Mouse (Mus musculus) hematopoietic multipotent progenitor cell, adult 10-12 weeks (in vitro differentiated cells): ENCODE measurements around the gene Lmnb2. TPM values are rescaled to one million over a fixed set of nuclear protein-coding genes. Genes with fewer than 3 reads are reported as not detected.

Experiments
- polyA plus RNA-seq: library from polyadenylated mRNA; stranded (reverse); fragments of >175 nt; gene quantifications from 2 replicates; pipeline ENCODE4 v1.2.3, GENCODE M21; 2012; ENCODE audit warnings: low replicate concordance

Gene Lmnb2
- 14.5 and 18.6 TPM in 2 replicates for polyA plus RNA-seq

GRCm38 (mm10) chr10:80917779-80918434, at the start of gene Lmnb2:
Lmnb2 (minus strand) TSS chr10:80918245.

GRCm38 (mm10) chr10:80929299-80930226, 11.5 kb upstream of the Lmnb2 start, which contains the start of gene Gadd45b:
Gadd45b (plus strand) TSS chr10:80930073.

GRCm38 (mm10) chr10:80900318-80901247, 17.5 kb downstream of the Lmnb2 start, which contains the start of gene Timm13:
Timm13 (minus strand) TSS chr10:80900969.

GRCm38 (mm10) chr10:80871581-80871980, 46.5 kb downstream of the Lmnb2 start, which contains the start of gene Tmprss9:
Tmprss9 (plus strand) TSS chr10:80871848.

GRCm38 (mm10) chr10:80854913-80855748, 62.9 kb downstream of the Lmnb2 start, which contains the start of the genes Lsm7 and Sppl2b:
Lsm7 (minus strand) TSS chr10:80855209.
Sppl2b (plus strand) TSS chr10:80855275.

Other genes with a start within 250 kb of the Lmnb2 start
- 710 and 986 TPM in 2 replicates for gene Mknk2, start 240.1 kb downstream of the Lmnb2 start, polyA plus RNA-seq
- 101 and 135 TPM in 2 replicates for gene Mob3a, start 216.3 kb downstream of the Lmnb2 start, polyA plus RNA-seq
- gene Izumo4, start 216.1 kb downstream of the Lmnb2 start, polyA plus RNA-seq: 65.5 and 73.9 TPM in 2 replicates
- 42.2 and 65.5 TPM in 2 replicates for gene Ap3d1, start 176.0 kb downstream of the Lmnb2 start, polyA plus RNA-seq
- 80.4 and 136 TPM in 2 replicates for gene Dot1l, start 163.0 kb downstream of the Lmnb2 start, polyA plus RNA-seq
- gene Sf3a2, start 120.0 kb downstream of the Lmnb2 start, polyA plus RNA-seq: 321 and 932 TPM in 2 replicates
- gene Plekhj1, start 119.6 kb downstream of the Lmnb2 start, polyA plus RNA-seq: 209 and 238 TPM in 2 replicates
- gene Amh, start 113.0 kb downstream of the Lmnb2 start, polyA plus RNA-seq: 1.1 and 3.0 TPM in 2 replicates
- gene Jsrp1, start 104.7 kb downstream of the Lmnb2 start, polyA plus RNA-seq: not detected in 2 replicates
- 1,467 and 1,742 TPM in 2 replicates for gene Oaz1, start 91.6 kb downstream of the Lmnb2 start, polyA plus RNA-seq
- 0.04 TPM in 1 of 2 replicates, not detected in the other for gene Lingo3, start 74.2 kb downstream of the Lmnb2 start, polyA plus RNA-seq
- 51.6 and 117 TPM in 2 replicates for gene Lsm7, start 63.0 kb downstream of the Lmnb2 start, polyA plus RNA-seq
- 75.7 and 79.0 TPM in 2 replicates for gene Sppl2b, start 63.0 kb downstream of the Lmnb2 start, polyA plus RNA-seq
- not detected in 2 replicates for gene Tmprss9, start 46.4 kb downstream of the Lmnb2 start, polyA plus RNA-seq
- 115 and 162 TPM in 2 replicates for gene Timm13, start 17.3 kb downstream of the Lmnb2 start, polyA plus RNA-seq
- 32.8 and 53.4 TPM in 2 replicates for gene Gadd45b, start 11.8 kb upstream of the Lmnb2 start, polyA plus RNA-seq
- 0.51 and 0.75 TPM in 2 replicates for gene Gng7, start 96.7 kb upstream of the Lmnb2 start, polyA plus RNA-seq
- not detected in 2 replicates for gene Diras1, start 107.4 kb upstream of the Lmnb2 start, polyA plus RNA-seq
- 20.4 and 23.3 TPM in 2 replicates for gene Slc39a3, start 119.2 kb upstream of the Lmnb2 start, polyA plus RNA-seq
- gene Sgta, start 141.9 kb upstream of the Lmnb2 start, polyA plus RNA-seq: 104 and 170 TPM in 2 replicates
- 20.3 and 22.9 TPM in 2 replicates for gene Thop1, start 151.8 kb upstream of the Lmnb2 start, polyA plus RNA-seq
- 0.24 and 0.30 TPM in 2 replicates for gene Creb3l3, start 180.6 kb upstream of the Lmnb2 start, polyA plus RNA-seq
- gene Map2k2, start 187.7 kb upstream of the Lmnb2 start, polyA plus RNA-seq: 241 and 608 TPM in 2 replicates
- 198 and 333 TPM in 2 replicates for gene Zbtb7a, start 217.0 kb upstream of the Lmnb2 start, polyA plus RNA-seq
- gene Pias4, start 249.7 kb upstream of the Lmnb2 start, polyA plus RNA-seq: 72.6 and 164 TPM in 2 replicates